Mouse (Mus musculus) thymus, adult 2 months (tissue): ENCODE data around the gene Gjb5.

Experiments
- CTCF ChIP-seq: fragments of 200-500 bp; IDR thresholded peaks from 2 replicates; pipeline ENCODE4 v1.5.1; 2012; ENCODE audit warnings: mild to moderate bottlenecking, control low read depth, low read length, moderate library complexity, borderline replicate concordance; ENCODE audit not compliant: control insufficient read depth, poor library complexity, insufficient read depth; ENCODE audit errors: extremely low read depth
- POLR2A ChIP-seq: fragments of 200-500 bp; IDR thresholded peaks from 2 replicates; pipeline ENCODE4 v1.6.1; 2012; ENCODE audit warnings: mild to moderate bottlenecking, low read length, control low read depth, moderate library complexity; ENCODE audit not compliant: control insufficient read depth, poor library complexity, insufficient read depth; ENCODE audit errors: extremely low read depth

DNA sequence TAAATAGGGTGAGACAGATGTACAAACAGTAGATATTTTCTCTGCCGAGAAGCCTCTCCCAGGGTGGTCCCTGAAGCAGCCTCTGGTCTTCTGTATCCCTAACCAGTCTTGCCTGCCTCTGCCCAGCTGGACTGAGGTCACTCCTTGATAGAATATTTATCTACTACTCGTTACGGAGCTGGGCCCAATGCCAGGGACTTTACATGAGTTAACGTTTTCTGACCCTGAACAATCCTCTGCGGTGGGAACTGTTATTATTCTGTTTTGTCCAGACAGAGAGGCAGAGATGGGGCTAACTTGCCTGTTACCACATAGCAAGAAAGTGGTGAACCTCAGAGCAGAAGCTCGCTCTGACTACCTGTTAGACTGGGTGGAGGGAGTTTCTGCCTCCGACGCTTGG lies 15.5 kb upstream of the Gjb5 start:
- no peak for TF ChIP-seq POLR2A
- TF ChIP-seq CTCF, result no peak
